23 mouse cellular contexts compared by ENCODE assay signal in the genomic region with DNA sequence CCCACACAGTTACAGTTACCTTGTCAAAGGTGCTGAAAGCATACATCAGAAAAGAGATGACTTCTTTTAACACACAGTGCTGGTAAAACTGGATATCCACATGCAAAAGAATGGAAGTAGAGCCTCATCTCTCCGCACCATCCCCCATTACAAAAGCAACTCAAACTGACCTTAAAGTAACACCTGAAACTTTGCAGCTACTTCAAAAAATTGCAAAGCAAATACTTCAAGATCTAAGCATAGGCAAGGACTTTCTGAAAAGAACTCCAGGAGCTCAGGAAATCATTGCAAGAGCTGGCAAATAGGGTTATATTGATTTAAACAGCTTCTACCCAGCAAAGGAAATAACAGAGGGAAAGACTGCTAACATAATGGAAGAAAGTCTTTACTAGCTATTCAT. TPM values are rescaled to one million over a fixed set of nuclear protein-coding genes. Genes with fewer than 3 reads are reported as not detected.
"Had no signal": no experiment of that assay in that cellular context is flagged by ENCODE, and none has a peak within 500 bp of the region (broad histone marks: within the 10 kb centered on the region; RNA-seq: fewer than 3 reads in every experiment).

No protein-coding gene starts in this region.

- H3K27me3 ChIP-seq: liver, embryonic 13.5 days; liver, embryonic 15.5 days; megakaryocyte, embryonic 14.5 days; midbrain, embryonic 13.5 days; midbrain, embryonic 15.5 days; neural tube, embryonic 13.5 days; neural tube, embryonic 15.5 days had no signal

- H3K4me1 ChIP-seq: liver, embryonic 13.5 days; liver, embryonic 15.5 days; megakaryocyte, embryonic 14.5 days; midbrain, embryonic 13.5 days; midbrain, embryonic 15.5 days; neural tube, embryonic 13.5 days; neural tube, embryonic 15.5 days had no signal

- H3K4me3 ChIP-seq: liver, embryonic 13.5 days; liver, embryonic 15.5 days; megakaryocyte, embryonic 14.5 days; midbrain, embryonic 13.5 days; midbrain, embryonic 15.5 days; myocyte; neural tube, embryonic 13.5 days; neural tube, embryonic 15.5 days had no signal

- H3K27ac ChIP-seq: liver, embryonic 13.5 days; liver, embryonic 15.5 days; macrophage; midbrain, embryonic 13.5 days; midbrain, embryonic 15.5 days; neural tube, embryonic 13.5 days; neural tube, embryonic 15.5 days had no signal

- H3K36me3 ChIP-seq: liver, embryonic 13.5 days; liver, embryonic 15.5 days; midbrain, embryonic 13.5 days; midbrain, embryonic 15.5 days; neural tube, embryonic 13.5 days; neural tube, embryonic 15.5 days had no signal

- DNase-seq: liver; liver, embryonic 13.5 days; liver, postnatal 0 days; retina, postnatal 1 day; right cerebral cortex, adult 18-20 months; right cerebral cortex, postnatal 25 days; right cerebral cortex, postnatal 4 days; spleen, adult 18-20 months; thymus, adult 18-20 months; thymus, postnatal 14 days; thymus, postnatal 36 days had no signal

- ATAC-seq: liver, postnatal 0 days; midbrain, embryonic 13.5 days; midbrain, embryonic 15.5 days had no signal

- H3K4me2 ChIP-seq: liver, embryonic 11.5 days; liver, embryonic 13.5 days; liver, embryonic 15.5 days; midbrain, embryonic 11.5 days; midbrain, embryonic 13.5 days; midbrain, embryonic 15.5 days; neural tube, embryonic 13.5 days; neural tube, embryonic 15.5 days had no signal

- H3K9me3 ChIP-seq: liver, embryonic 13.5 days; liver, embryonic 15.5 days; megakaryocyte, embryonic 14.5 days; midbrain, embryonic 13.5 days; midbrain, embryonic 15.5 days; neural tube, embryonic 13.5 days; neural tube, embryonic 15.5 days had no signal

- H3K9ac ChIP-seq: liver, embryonic 13.5 days; liver, embryonic 15.5 days; liver, postnatal 0 days; midbrain, embryonic 13.5 days; midbrain, embryonic 15.5 days; neural tube, embryonic 13.5 days; neural tube, embryonic 15.5 days had no signal

RNA-seq across cellular contexts. Expression of gene Gm2115, which starts 31.7 kb away (rescaled TPM):
- total RNA-seq: megakaryocyte progenitor cell, adult 5-6 weeks had no signal
- polyA plus RNA-seq: liver, embryonic 11.5 days; macrophage; thymus, postnatal 0 days had no signal
